Mouse (Mus musculus) forebrain, embryonic 11.5 days (tissue): ENCODE measurements at regions not wholly inside any gene's neighbourhood (a gene's known extent, or its start where the extent isn't known, plus 50 kb on each side); places are given as distances from the start of the nearest gene placed in this dataset.

Experiments used
- ATAC-seq: fragments of 200-750 bp; cut with Nextera tagmentation; replicated peaks from 2 replicates; pipeline ENCODE4 v1.8.0; 2017; ENCODE audit warnings: moderate TSS enrichment; ENCODE audit not compliant: low FRiP score
- DNase-seq: peaks from one replicate; pipeline ENCODE4 v3.0.0-alpha.2; 2017; ENCODE audit warnings: low spot score
- H3K27ac ChIP-seq: fragments of 300-500 bp; sonication (generic); 2 replicates; pipeline ENCODE4 v1.5.1; 2014; ENCODE audit warnings: low read depth, low read length
- H3K27me3 ChIP-seq: fragments of 300-500 bp; sonication (generic); 2 replicates; pipeline ENCODE4 v1.6.1; 2014; ENCODE audit warnings: mild to moderate bottlenecking, low read length, mixed read lengths; ENCODE audit not compliant: control insufficient read depth, insufficient read depth
- H3K36me3 ChIP-seq: fragments of 300-500 bp; sonication (generic); 2 replicates; pipeline ENCODE4 v1.6.1; 2014; ENCODE audit warnings: mild to moderate bottlenecking, low read length, moderate library complexity, mixed read lengths; ENCODE audit not compliant: control insufficient read depth, insufficient read depth
- H3K4me1 ChIP-seq: fragments of 300-500 bp; sonication (generic); replicated peaks from 2 replicates; pipeline ENCODE4 v1.6.1; 2014; ENCODE audit warnings: low read length, mixed read lengths; ENCODE audit not compliant: control insufficient read depth, insufficient read depth
- H3K4me2 ChIP-seq: fragments of 300-500 bp; sonication (generic); 2 replicates; pipeline ENCODE4 v1.6.1; 2014; ENCODE audit warnings: low read depth, mild to moderate bottlenecking, low read length, moderate library complexity, mixed read lengths; ENCODE audit not compliant: severe bottlenecking
- H3K4me3 ChIP-seq: fragments of 300-500 bp; sonication (generic); 2 replicates; pipeline ENCODE4 v1.5.1; 2014; ENCODE audit warnings: low read depth, low read length
- H3K9ac ChIP-seq: fragments of 300-500 bp; sonication (generic); 2 replicates; pipeline ENCODE4 v1.6.1; 2014; ENCODE audit warnings: low read length
- H3K9me3 ChIP-seq: fragments of 300-500 bp; sonication (generic); 2 replicates; pipeline ENCODE4 v1.6.1; 2016; ENCODE audit warnings: low read length, mixed read lengths; ENCODE audit not compliant: control insufficient read depth
- WGBS: fragments of 180-500 bp; shearing (Covaris S2); extraction: QIAGEN DNeasy Blood & Tissue Kit; methylation state at CpG from one replicate; pipeline ENCODE4 v1.1.7; 2014; 5-methylcytosine and 5-hydroxymethylcytosine counted together

- Histone ChIP-seq H3K4me3 (no peak overlapping the region), H3K27ac (no peak overlapping the region), H3K4me1 (no peaks in the 10 kb centered on the region), H3K4me2 (no peak overlapping the region), H3K9ac (no peak overlapping the region), H3K36me3 (no peaks in the 10 kb centered on the region), H3K9me3 (no peaks in the 10 kb centered on the region), H3K27me3 (no peaks in the 10 kb centered on the region)
- WGBS: 50% methylated on average over 1 of the region's 1 CpGs
- ATAC-seq (no peak), DNase-seq (no peak)
Observed at GRCm38 (mm10) chr12:107028985-107029384, 459.4 kb upstream of the 3110018I06Rik start.

- 86% methylated on average over 6 of the region's 6 CpGs for WGBS
- DNase-seq (no peak), ATAC-seq (no peak)
- Histone ChIP-seq H3K9ac (no peak overlapping the region), H3K27ac (no peak overlapping the region), H3K27me3 (no peaks in the 10 kb centered on the region), H3K36me3 (no peaks in the 10 kb centered on the region), H3K4me1 (no peaks in the 10 kb centered on the region), H3K4me3 (no peak overlapping the region), H3K4me2 (no peak overlapping the region), H3K9me3 (no peaks in the 10 kb centered on the region)
Observed at GRCm38 (mm10) chr12:107036357-107036756, 452.1 kb upstream of the 3110018I06Rik start.

- DNase-seq: no peak
- Histone ChIP-seq H3K27me3 (no peaks in the 10 kb centered on the region), H3K4me2 (no peak overlapping the region), H3K9me3 (no peaks in the 10 kb centered on the region), H3K9ac (no peak overlapping the region), H3K36me3 (no peaks in the 10 kb centered on the region), H3K27ac (no peak overlapping the region), H3K4me1 (no peaks in the 10 kb centered on the region), H3K4me3 (no peak overlapping the region)
- no peak for ATAC-seq
- WGBS: 61% methylated on average over 13 of the region's 13 CpGs
Observed at GRCm38 (mm10) chr12:107041927-107042652, 446.3 kb upstream of the 3110018I06Rik start.

- no peaks in the 10 kb centered on the region for H3K27me3 ChIP-seq
- H3K4me2 ChIP-seq: no peak overlapping the region
- DNase-seq: no peak
- no peak for ATAC-seq
- no peak overlapping the region for H3K9ac ChIP-seq
- H3K9me3 ChIP-seq: no peaks in the 10 kb centered on the region
- H3K27ac ChIP-seq: no peak overlapping the region
- no peaks in the 10 kb centered on the region for H3K4me1 ChIP-seq
- H3K4me3 ChIP-seq: no peak overlapping the region
- no peaks in the 10 kb centered on the region for H3K36me3 ChIP-seq
- 90% methylated on average over 3 of the region's 3 CpGs for WGBS
Observed at GRCm38 (mm10) chr12:107046496-107046895, 441.9 kb upstream of the 3110018I06Rik start.

- no peak for DNase-seq
- ATAC-seq: no peak
- Histone ChIP-seq H3K36me3 (no peaks in the 10 kb centered on the region), H3K4me2 (no peak overlapping the region), H3K9ac (no peak overlapping the region), H3K4me3 (no peak overlapping the region), H3K27ac (no peak overlapping the region), H3K4me1 (no peaks in the 10 kb centered on the region), H3K27me3 (no peaks in the 10 kb centered on the region), H3K9me3 (no peaks in the 10 kb centered on the region)
- WGBS: 58% methylated on average over 13 of the region's 13 CpGs
Observed at GRCm38 (mm10) chr12:107047059-107047531, 441.3 kb upstream of the 3110018I06Rik start.

- no peaks in the 10 kb centered on the region for H3K4me1 ChIP-seq
- ATAC-seq: no peak
- H3K36me3 ChIP-seq: no peaks in the 10 kb centered on the region
- H3K27me3 ChIP-seq: no peaks in the 10 kb centered on the region
- 81% methylated on average over 7 of the region's 7 CpGs for WGBS
- no peak overlapping the region for H3K27ac ChIP-seq
- no peak for DNase-seq
- no peaks in the 10 kb centered on the region for H3K9me3 ChIP-seq
- H3K4me2 ChIP-seq: no peak overlapping the region
- H3K4me3 ChIP-seq: no peak overlapping the region
- H3K9ac ChIP-seq: no peak overlapping the region
Observed at GRCm38 (mm10) chr12:107050891-107051635, 437.4 kb upstream of the 3110018I06Rik start.

- H3K27me3 ChIP-seq: no peaks in the 10 kb centered on the region
- no peak overlapping the region for H3K4me2 ChIP-seq
- H3K9ac ChIP-seq: no peak overlapping the region
- no peak overlapping the region for H3K4me3 ChIP-seq
- ATAC-seq: no peak
- no peak for DNase-seq
- 95% methylated on average over 6 of the region's 6 CpGs for WGBS
- no peaks in the 10 kb centered on the region for H3K36me3 ChIP-seq
- H3K27ac ChIP-seq: no peak overlapping the region
- H3K4me1 ChIP-seq: no peaks in the 10 kb centered on the region
- no peaks in the 10 kb centered on the region for H3K9me3 ChIP-seq
Observed at GRCm38 (mm10) chr12:107052136-107052535, 436.3 kb upstream of the 3110018I06Rik start.

- Histone ChIP-seq H3K9ac (no peak overlapping the region), H3K4me2 (no peak overlapping the region), H3K9me3 (no peaks in the 10 kb centered on the region; the same call in 1 of the 2 replicates), H3K27ac (no peak overlapping the region), H3K27me3 (no peaks in the 10 kb centered on the region), H3K4me1 (no peaks in the 10 kb centered on the region), H3K36me3 (no peaks in the 10 kb centered on the region), H3K4me3 (no peak overlapping the region)
- peak; percentile 56 for DNase-seq
- no peak for ATAC-seq
- 44% methylated on average over 5 of the region's 5 CpGs for WGBS
Observed at GRCm38 (mm10) chr12:107056553-107056952, 431.9 kb upstream of the 3110018I06Rik start.
